Mouse (Mus musculus) CH12.LX (cell line): ENCODE results near the gene Gli2. TPM values are rescaled to one million over a fixed set of nuclear protein-coding genes. Genes with fewer than 3 reads are reported as not detected.

Source experiments
- DNase-seq: peaks from one replicate; pipeline ENCODE4 v3.0.0-alpha.2; 2013; ENCODE audit errors: extremely low read depth
- H3K27ac ChIP-seq: 2 replicates; pipeline ENCODE4 v1.5.1; 2012; ENCODE audit warnings: low read depth, mild to moderate bottlenecking, control low read depth, moderate library complexity; ENCODE audit not compliant: insufficient read depth
- H3K27me3 ChIP-seq: replicated peaks from 2 replicates; pipeline ENCODE3; 2012; ENCODE audit warnings: inconsistent platforms
- H3K36me3 ChIP-seq, 2 experiments: replicated peaks in 1 of 2; 2 replicates each; pipeline versions ENCODE3 to v1.6.1; 2012; ENCODE audit warnings: inconsistent platforms in 1 of 2, low read length in 1 of 2, mild to moderate bottlenecking in 1 of 2, mixed read lengths in 1 of 2, moderate library complexity in 1 of 2; ENCODE audit not compliant: control insufficient read depth in 1 of 2, insufficient read depth in 1 of 2
- H3K4me1 ChIP-seq, 2 experiments: 2 replicates each; pipeline ENCODE4 v1.6.1; 2012; ENCODE audit warnings: inconsistent platforms in 1 of 2, moderate library complexity in 1 of 2; ENCODE audit not compliant: insufficient read depth in 2 of 2, control insufficient read depth in 1 of 2
- H3K4me2 ChIP-seq: 2 replicates; pipeline ENCODE4 v1.6.1; 2012; ENCODE audit warnings: low read depth, mild to moderate bottlenecking, control low read depth; ENCODE audit not compliant: poor library complexity, insufficient read depth, severe bottlenecking
- H3K4me3 ChIP-seq, 3 experiments: fragments of 150-350 bp in 1 of 3; sonication (generic) in 1 of 3; replicated peaks in 1 of 3; 2 replicates each; pipeline versions ENCODE3 to v1.5.1; 2011 to 2012; ENCODE audit warnings: low read depth in 2 of 3, low read length in 2 of 3, mild to moderate bottlenecking in 2 of 3, moderate library complexity in 2 of 3, control low read depth in 1 of 3, improper control_type of control experiment in 1 of 3, inconsistent platforms in 1 of 3, mixed read lengths in 1 of 3; ENCODE audit not compliant: poor library complexity in 1 of 3
- H3K79me2 ChIP-seq: replicated peaks from 2 replicates; pipeline ENCODE4 v1.6.1; 2012; ENCODE audit warnings: mild to moderate bottlenecking, moderate library complexity; ENCODE audit not compliant: control insufficient read depth, poor library complexity, insufficient read depth, severe bottlenecking; ENCODE audit errors: extremely low read depth
- H3K9ac ChIP-seq: 2 replicates; pipeline ENCODE4 v1.6.1; 2012; ENCODE audit warnings: low read depth, mild to moderate bottlenecking, control low read depth, moderate library complexity; ENCODE audit not compliant: insufficient read depth
- H3K9me3 ChIP-seq: replicated peaks from 2 replicates; pipeline ENCODE3; 2012; ENCODE audit warnings: low read length, inconsistent platforms, mixed read lengths
- CHD1 ChIP-seq: IDR thresholded peaks from 2 replicates; pipeline ENCODE4 v1.6.1; 2012; ENCODE audit warnings: low read depth, low read length, improper control_type of control experiment, inconsistent platforms
- E2F4 ChIP-seq: IDR thresholded peaks from 2 replicates; pipeline ENCODE4 v1.6.1; 2011; ENCODE audit warnings: low read depth, low read length, improper control_type of control experiment; ENCODE audit not compliant: insufficient replicate concordance
- ETS1 ChIP-seq: conservative IDR thresholded peaks from 2 replicates; pipeline ENCODE4 v1.6.1; 2012; ENCODE audit warnings: low read depth, mild to moderate bottlenecking, inconsistent platforms, low read length, improper control_type of control experiment, moderate library complexity
- GABPA ChIP-seq: IDR thresholded peaks from 2 replicates; pipeline ENCODE4 v1.6.1; 2012; ENCODE audit warnings: low read depth, low read length, improper control_type of control experiment, inconsistent platforms; ENCODE audit not compliant: insufficient replicate concordance
- HCFC1 ChIP-seq: IDR thresholded peaks from 2 replicates; pipeline ENCODE4 v1.6.1; 2012; ENCODE audit warnings: low read depth, mild to moderate bottlenecking, inconsistent platforms, low read length, improper control_type of control experiment
- IRF4 ChIP-seq: IDR thresholded peaks from 2 replicates; pipeline ENCODE4 v1.6.1; 2014; ENCODE audit warnings: low read depth, mild to moderate bottlenecking, inconsistent platforms, low read length, improper control_type of control experiment
- JUN ChIP-seq: IDR thresholded peaks from 2 replicates; pipeline ENCODE4 v1.6.1; 2011; ENCODE audit warnings: low read depth, mild to moderate bottlenecking, low read length, improper control_type of control experiment, moderate library complexity; ENCODE audit not compliant: insufficient read depth
- KAT2A ChIP-seq: IDR thresholded peaks from 2 replicates; pipeline ENCODE4 v1.6.1; 2012; ENCODE audit warnings: low read length, improper control_type of control experiment, inconsistent platforms; ENCODE audit not compliant: insufficient replicate concordance
- MAFK ChIP-seq: IDR thresholded peaks from 2 replicates; pipeline ENCODE4 v1.6.1; 2011; ENCODE audit warnings: low read length, improper control_type of control experiment; ENCODE audit not compliant: insufficient replicate concordance
- MAZ ChIP-seq: IDR thresholded peaks from 2 replicates; pipeline ENCODE4 v1.6.1; 2012; ENCODE audit warnings: low read depth, mild to moderate bottlenecking, inconsistent platforms, low read length, improper control_type of control experiment, moderate library complexity
- MXI1 ChIP-seq: IDR thresholded peaks from 2 replicates; pipeline ENCODE4 v1.6.1; 2011; ENCODE audit warnings: mild to moderate bottlenecking, low read depth, low read length, improper control_type of control experiment
- NELFE ChIP-seq: IDR thresholded peaks from 2 replicates; pipeline ENCODE4 v1.6.1; 2011; ENCODE audit warnings: low read depth, low read length, improper control_type of control experiment
- PAX5 ChIP-seq: IDR thresholded peaks from 2 replicates; pipeline ENCODE4 v1.6.1; 2012; ENCODE audit warnings: low read length, inconsistent platforms, mixed read lengths
- RCOR1 ChIP-seq: conservative IDR thresholded peaks from 2 replicates; pipeline ENCODE4 v1.6.1; 2012; ENCODE audit warnings: low read depth, mild to moderate bottlenecking, inconsistent platforms, low read length, improper control_type of control experiment
- SIN3A ChIP-seq: IDR thresholded peaks from 2 replicates; pipeline ENCODE4 v1.6.1; 2012; ENCODE audit warnings: low read length, improper control_type of control experiment, inconsistent platforms
- TBP ChIP-seq: conservative IDR thresholded peaks from 2 replicates; pipeline ENCODE4 v1.6.1; 2011; ENCODE audit warnings: low read depth, low read length, improper control_type of control experiment
- UBTF ChIP-seq: IDR thresholded peaks from 2 replicates; pipeline ENCODE4 v1.6.1; 2012; ENCODE audit warnings: low read depth, mild to moderate bottlenecking, inconsistent platforms, low read length, improper control_type of control experiment, moderate library complexity
- USF1 ChIP-seq: IDR thresholded peaks from 2 replicates; pipeline ENCODE4 v1.6.1; 2014; ENCODE audit warnings: low read depth, mild to moderate bottlenecking, inconsistent platforms, low read length, improper control_type of control experiment
- USF2 ChIP-seq: conservative IDR thresholded peaks from 2 replicates; pipeline ENCODE4 v1.6.1; 2011; ENCODE audit warnings: low read depth, low read length, improper control_type of control experiment
- ZC3H11A ChIP-seq: IDR thresholded peaks from 2 replicates; pipeline ENCODE4 v1.6.1; 2012; ENCODE audit warnings: low read depth, mild to moderate bottlenecking, inconsistent platforms, low read length, improper control_type of control experiment
- ZMIZ1 ChIP-seq: IDR thresholded peaks from 2 replicates; pipeline ENCODE4 v1.6.1; 2012; ENCODE audit warnings: low read depth, mild to moderate bottlenecking, inconsistent platforms, low read length, improper control_type of control experiment
- ZNF384 ChIP-seq: IDR thresholded peaks from 2 replicates; pipeline ENCODE4 v1.6.1; 2012; ENCODE audit warnings: low read depth, low read length, improper control_type of control experiment, inconsistent platforms
- dilution Hi-C: fragments of 300-500 bp; cut with MboI; formaldehyde crosslinking; loops from 2 replicates; pipeline ENCODE4 v1.14.3; 2020; ENCODE audit warnings: low sequenced_read_pairs; ENCODE audit not compliant: extremely low pct_unique_long_range_greater_than_20kb, extremely low pct_ligation_motif_present
- in situ Hi-C: fragments of 300-500 bp; cut with MboI; formaldehyde crosslinking; loops from 3 replicates; pipeline ENCODE4 v1.14.3; 2019; ENCODE audit warnings: low sequenced_read_pairs, low pct_ligation_motif_present, low pct_unique_long_range_greater_than_20kb, mixed read lengths
- polyA plus RNA-seq: library from polyadenylated mRNA; unstranded; fragments of >175 nt; gene quantifications from 2 replicates; pipeline ENCODE4 v1.2.1, GENCODE M21; 2012; ENCODE audit warnings: low read depth; ENCODE audit not compliant: insufficient read length
- total RNA-seq, 2 experiments: library from RNA; depleted of rRNA; stranded (reverse); fragments of 300-350 nt in 1 of 2; fragments of >200 nt in 1 of 2; gene quantifications; 2 replicates each; pipeline ENCODE4 v1.2.3; 2012 to 2014

Gli2 gene
- total and polyA plus RNA-seq, 3 experiments: not detected

DNA sequence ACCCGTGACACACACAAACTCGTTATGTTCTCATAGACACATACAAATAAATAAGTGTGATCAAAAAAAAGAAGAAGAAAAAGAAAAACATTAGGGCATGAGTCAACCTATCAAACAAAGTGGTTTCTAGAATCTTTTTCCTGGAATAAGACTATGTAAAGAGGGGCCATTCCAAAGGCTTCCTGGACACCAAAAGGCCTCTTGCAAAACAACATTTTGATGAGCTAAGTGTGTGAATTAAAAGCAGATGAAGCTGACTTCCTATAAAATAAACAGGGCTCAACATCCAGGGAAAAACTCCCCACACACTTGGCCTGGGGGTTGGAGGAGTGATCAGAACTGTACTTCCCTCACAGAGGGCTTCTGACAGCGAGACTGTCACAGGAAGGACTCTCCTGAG lies 155.1 kb downstream of the Gli2 start:
- in situ Hi-C loops: no loop called here
- H3K4me3 ChIP-seq: no peak overlapping the region
- no peaks in the 10 kb centered on the region for H3K27me3 ChIP-seq
- H3K27ac ChIP-seq: no peak overlapping the region
- H3K4me2 ChIP-seq: no peak overlapping the region
- H3K36me3 ChIP-seq: no peaks in the 10 kb centered on the region
- dilution Hi-C loops: no loop called here
- no peak overlapping the region for H3K9ac ChIP-seq
- peaks cover 96% of the 10 kb centered on the region for H3K9me3 ChIP-seq
- no peaks in the 10 kb centered on the region for H3K79me2 ChIP-seq
- H3K4me1 ChIP-seq: no peaks in the 10 kb centered on the region
- DNase-seq: no peak
- TF ChIP-seq CHD1 (no peak), ETS1 (no peak), MXI1 (no peak), USF1 (no peak), GABPA (no peak), JUN (no peak), ZMIZ1 (no peak), SIN3A (no peak), PAX5 (no peak)

DNA sequence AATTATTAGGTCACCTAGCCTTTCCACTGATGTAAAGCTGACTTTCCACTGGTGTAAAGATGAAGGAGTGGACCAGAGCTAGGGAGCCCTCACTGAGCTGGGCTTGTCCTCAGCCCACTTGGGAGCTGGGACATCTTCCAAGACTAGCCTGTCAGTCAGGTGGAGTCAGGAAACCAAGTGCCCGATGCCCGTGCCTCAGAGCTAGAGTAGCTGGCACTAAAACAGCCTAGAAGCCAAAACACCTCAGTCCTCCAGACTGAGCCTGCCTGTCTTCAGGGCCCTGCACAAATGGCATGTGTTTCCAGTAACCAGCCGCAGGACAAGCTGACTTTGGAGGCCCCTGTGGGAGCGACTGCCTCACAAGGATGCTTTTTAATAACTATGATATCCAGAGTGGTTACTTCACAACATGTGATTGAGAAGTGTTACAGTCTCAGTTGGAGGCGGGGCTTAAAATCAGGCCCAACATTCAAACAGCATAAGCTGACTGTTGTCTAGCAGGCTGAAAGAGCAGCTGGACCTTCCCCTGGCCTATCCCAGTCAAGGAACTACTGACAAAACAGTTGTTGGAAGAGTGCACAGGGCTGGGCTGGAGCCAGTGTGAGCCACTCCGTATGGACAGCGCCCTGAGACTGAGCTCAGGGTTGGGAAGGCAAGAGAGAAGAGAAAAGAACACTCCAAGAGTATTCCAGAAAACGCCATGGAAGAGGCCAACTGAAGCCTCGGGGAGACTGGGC lies 158.2 kb downstream of the Gli2 start:
- Histone ChIP-seq H3K27me3 (no peaks in the 10 kb centered on the region), H3K4me1 (no peaks in the 10 kb centered on the region), H3K36me3 (no peaks in the 10 kb centered on the region), H3K79me2 (no peaks in the 10 kb centered on the region), H3K9ac (no peak overlapping the region), H3K4me3 (no peak overlapping the region), H3K27ac (no peak overlapping the region), H3K9me3 (peaks cover 94% of the 10 kb centered on the region), H3K4me2 (no peak overlapping the region)
- in situ Hi-C loops: no loop called here
- dilution Hi-C loops: no loop called here
- DNase-seq: no peak
- no peak for TF ChIP-seq MAZ
- no peak for TF ChIP-seq E2F4
- no peak for TF ChIP-seq ETS1
- no peak for TF ChIP-seq PAX5
- TF ChIP-seq JUN: no peak
- TF ChIP-seq MAFK: no peak

DNA sequence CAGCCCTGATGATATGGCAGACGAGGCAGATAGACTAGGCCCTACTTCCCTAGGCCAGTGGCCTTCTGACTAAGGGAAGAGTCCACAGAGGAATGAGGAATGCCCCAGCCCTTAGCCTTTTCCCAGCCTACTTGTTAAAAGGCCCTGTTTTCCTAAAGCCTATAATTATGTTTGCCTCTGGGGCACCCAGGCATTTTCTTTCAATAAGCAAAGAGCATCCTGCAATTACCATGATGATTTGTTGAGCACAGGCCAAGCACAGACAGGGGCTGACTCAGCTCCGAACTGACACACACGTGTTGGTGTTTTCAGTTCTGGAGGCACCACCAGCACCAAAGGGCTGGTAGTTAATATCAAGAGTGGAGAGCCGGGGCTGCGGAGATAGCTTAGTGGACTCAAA lies 162.0 kb downstream of the Gli2 start:
- Histone ChIP-seq H3K4me3 (no peak overlapping the region), H3K27me3 (no peaks in the 10 kb centered on the region), H3K27ac (no peak overlapping the region), H3K9me3 (peaks cover 91% of the 10 kb centered on the region), H3K79me2 (no peaks in the 10 kb centered on the region), H3K4me1 (no peaks in the 10 kb centered on the region), H3K4me2 (no peak overlapping the region), H3K9ac (no peak overlapping the region), H3K36me3 (no peaks in the 10 kb centered on the region)
- in situ Hi-C loops: no loop called here
- dilution Hi-C loops: no loop called here
- DNase-seq: no peak
- TF ChIP-seq ZNF384: no peak
- TF ChIP-seq KAT2A: no peak
- TF ChIP-seq E2F4: no peak
- TF ChIP-seq IRF4: no peak
- TF ChIP-seq UBTF: no peak
- TF ChIP-seq ETS1: no peak
- TF ChIP-seq USF1: no peak
- TF ChIP-seq ZC3H11A: no peak
- TF ChIP-seq NELFE: no peak
- no peak for TF ChIP-seq TBP
- no peak for TF ChIP-seq MXI1
- no peak for TF ChIP-seq MAZ
- TF ChIP-seq JUN: no peak
- no peak for TF ChIP-seq USF2
- no peak for TF ChIP-seq HCFC1
- no peak for TF ChIP-seq PAX5
- TF ChIP-seq RCOR1: no peak
